Mouse (Mus musculus): Measurements from ENCODE around the gene Crybb2.

The Crybb2 gene

DNA sequence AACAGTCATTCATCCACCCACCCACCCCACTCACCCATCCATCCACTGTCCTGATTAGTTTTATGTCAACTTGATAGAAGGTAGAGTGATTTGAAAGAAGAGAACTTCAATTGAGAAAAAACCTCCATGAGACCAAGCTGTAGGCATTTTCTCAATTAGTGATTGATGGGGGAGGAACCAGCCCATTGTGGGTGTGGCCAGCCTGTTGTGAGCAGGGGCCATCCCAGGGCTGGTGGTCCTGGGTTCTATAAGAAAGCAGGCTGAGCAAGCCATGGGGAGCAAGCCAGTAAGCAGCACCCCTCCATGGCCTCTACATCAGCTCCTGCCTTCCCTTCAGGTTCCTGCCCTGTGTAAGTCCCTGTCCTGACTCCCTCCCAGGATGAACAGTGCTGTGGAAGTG is at the start of gene Crybb2:
Gene Crybb2, minus strand, starts transcription at position 101 of the 400 bp plus-strand sequence.
- DNase-seq, result no peak

GRCm38 (mm10) chr5:113119291-113119690 is 49.4 kb upstream of the Crybb2 start:
- DNase-seq, result no peak

- peak; percentile 25 to 35 for DNase-seq
These were observed 48.8 kb upstream of the Crybb2 start for GRCm38 (mm10) chr5:113118695-113119094.

DNA sequence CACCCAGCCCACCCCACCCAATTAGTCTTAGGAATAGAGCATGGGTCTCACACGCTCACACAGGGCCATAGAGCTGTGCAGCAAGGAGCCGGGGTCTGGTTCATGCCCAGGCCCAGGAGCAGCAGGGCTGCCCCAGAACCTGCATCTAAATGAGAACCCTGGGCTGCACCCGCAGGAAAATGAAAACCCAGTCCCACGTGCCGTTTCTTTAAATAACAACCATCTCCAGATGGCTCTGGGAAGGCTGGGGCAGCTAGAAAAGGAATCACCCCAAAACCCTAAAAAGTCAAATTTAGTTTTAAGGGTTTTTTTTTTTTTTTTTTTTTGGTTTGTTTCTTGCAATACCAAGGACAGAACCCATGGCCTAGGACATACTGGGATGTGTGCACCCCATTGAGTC is 47.4 kb upstream of the Crybb2 start:
- DNase-seq, result no peak

GRCm38 (mm10) chr5:113115896-113116295 is 46.0 kb upstream of the Crybb2 start:
- no peak for DNase-seq

DNA sequence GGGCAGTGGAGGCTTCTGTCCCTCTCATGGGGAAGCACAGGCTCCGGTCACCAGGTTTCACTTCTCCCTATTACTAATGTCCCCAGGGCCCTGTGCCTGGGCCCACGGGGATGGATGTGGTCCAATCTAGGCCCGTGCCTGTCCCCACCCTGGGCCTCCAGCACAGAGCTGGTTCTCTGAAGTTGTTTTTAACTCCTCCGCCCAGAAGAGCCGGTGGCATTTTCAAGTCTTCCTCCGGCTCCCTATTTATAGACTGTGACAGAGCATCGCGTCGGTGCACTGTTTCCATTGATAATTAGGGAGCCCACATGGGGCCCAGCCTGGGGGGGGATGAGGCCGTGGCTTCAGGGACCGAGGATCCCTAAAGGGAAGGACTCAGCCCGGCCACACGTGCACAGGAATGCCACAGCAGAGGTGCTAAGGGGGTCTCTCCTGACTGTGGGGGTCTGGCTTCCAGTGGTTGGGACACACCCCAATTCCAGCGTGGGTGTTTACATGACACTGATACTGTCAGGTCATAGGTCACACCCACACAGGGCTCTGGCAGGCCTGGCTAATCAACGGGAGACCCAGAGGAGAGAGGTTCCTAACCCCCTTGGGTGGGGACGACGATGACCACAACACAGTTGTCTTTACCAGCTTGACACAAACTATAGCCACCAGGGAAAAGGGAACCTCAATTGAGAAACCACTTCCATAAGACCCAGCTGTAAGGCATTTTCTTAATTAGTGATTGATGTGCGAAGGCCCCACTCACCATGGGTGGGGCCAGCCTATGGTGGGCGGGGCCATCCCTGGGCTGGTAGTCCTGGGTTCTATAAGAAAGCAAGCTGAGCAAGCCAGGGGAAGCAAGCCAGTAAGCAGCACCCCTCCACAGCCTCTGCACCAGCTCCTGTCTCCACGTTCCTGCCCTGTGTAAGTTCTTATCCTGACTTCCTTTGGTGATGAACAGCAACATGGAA is 44.6 kb upstream of the Crybb2 start:
- DNase-seq, result peak; percentile 40 to 46

DNA sequence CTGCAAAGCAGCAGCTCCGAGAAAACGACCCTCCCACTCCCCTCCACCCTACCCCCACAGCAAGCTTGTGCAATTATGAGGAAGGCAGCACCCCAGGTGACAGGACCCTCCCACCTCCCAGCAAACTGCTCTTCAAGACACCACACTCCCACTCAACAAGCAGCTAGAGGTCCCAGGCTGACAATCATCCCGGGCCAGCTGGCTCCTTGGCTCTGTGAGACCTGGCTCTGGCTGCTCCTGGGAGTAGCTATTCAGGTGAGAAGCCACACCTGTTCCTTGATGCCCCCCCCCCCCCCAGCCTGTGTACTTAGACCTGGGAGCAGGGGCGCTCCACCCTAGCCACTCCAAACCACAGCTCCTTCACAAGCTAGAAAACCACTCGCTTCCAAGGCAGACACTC is 43.2 kb upstream of the Crybb2 start:
- DNase-seq, result no peak

DNA sequence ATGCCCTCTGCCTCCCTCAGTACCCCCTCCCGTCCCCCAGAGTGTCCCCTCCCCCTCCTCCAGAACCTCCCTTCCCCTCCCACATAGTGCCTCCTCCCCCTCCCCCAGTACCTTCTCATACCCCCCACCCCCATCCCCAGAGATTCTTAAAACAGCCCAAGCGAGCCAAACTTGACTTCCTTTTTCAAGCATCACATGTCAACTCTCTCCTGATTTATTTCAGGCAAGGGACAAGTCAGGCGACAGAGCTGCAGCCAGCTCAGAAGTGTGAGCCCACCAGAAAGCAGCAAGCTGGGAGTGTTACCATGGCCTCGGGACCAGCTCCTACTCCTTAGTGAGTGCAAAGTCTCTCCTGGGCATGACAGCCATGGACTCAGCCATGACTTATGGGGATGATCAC is 41.4 kb upstream of the Crybb2 start:
- DNase-seq, result no peak

DNA sequence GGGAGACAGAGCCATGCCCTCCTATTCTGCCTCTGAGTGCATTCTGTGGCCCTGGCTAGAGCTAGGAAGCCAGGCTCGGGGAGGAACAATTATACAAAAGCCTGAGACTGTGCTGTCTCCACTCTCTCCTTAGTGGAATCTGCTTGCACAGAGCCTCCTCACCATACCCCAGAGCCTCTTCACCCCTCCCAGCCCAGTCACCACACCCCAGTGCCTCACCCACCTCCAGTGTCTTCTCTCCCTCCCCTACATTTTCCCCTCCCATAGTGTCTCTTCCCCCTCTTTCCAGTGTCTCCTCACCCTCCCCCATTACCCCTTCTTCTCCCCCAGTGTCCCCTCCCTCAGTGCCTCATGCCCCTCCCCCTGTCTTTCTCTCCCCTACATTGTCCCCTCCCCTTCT is 41.0 kb upstream of the Crybb2 start:
- no peak for DNase-seq

DNA sequence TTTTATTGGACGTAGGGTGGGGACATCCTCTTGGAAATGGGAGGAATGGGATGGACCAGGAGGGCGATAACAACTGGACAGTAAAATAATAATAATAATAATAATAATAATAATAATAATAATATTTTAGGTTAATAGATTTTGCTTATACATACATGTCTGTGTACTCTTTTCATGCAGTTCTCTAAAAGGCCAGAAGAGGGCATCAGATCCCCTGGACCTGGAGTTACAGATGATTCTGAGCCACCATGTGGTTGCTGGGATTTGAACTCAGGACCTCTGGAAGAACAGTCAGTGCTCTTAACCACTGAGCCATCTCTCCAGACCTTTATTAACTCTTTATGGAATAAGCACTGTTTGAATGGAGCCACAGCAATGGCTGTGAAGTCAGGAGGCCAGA is 39.7 kb upstream of the Crybb2 start:
- peak; percentile 38 to 51 for DNase-seq

DNA sequence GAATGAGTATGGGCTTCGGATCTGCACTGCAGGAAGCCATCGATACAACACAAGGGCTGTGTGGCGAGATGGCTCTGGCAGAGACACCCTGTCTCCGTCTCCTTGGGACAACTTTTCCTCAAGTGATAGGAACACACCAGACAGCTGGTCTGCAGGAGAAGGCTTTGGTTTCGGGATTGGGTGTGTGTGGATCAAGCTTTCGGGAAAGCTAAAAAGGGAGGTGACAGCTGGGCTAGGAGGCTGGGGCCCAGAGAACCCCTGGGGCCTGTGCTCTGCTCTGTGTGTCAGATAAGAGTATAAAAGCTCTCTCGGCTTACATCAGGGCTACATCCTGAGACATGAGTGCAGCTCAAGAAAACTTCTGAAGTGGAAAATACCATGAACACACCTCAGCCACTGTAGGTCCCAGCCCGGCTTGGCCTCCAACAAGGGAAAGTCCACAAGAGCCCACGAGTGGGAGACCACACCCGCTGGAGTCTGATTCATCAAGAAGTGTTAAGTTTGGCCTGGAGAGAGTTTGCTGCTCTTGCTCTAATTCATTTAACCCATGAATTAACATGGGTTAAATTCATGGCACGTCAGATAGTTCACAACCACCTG is 38.3 kb upstream of the Crybb2 start:
- no peak for DNase-seq

- no peak for DNase-seq
These were observed 37.8 kb upstream of the Crybb2 start for GRCm38 (mm10) chr5:113107709-113108108.

GRCm38 (mm10) chr5:113106594-113106993 is 36.7 kb upstream of the Crybb2 start:
- DNase-seq, result no peak

DNA sequence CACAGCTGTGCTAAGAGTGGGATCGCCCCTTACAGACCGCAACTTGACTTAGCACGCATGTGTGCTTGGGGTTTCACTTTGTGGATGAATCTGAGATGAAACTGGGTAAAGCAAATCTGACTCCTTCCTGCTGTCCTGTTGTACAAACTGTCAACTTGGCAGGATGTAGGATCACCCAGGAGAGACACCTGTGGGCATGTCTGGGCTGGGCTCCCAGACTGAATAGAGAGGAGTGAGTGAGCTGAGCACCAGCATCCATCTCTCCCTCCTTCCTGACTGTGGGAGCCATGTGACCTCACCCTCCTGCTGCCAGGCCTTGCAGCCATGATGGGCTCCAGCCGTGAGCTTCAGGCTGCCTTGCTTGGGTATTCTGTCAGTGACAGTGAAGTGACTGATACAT is 35.6 kb upstream of the Crybb2 start:
- DNase-seq, result no peak

- no peak for DNase-seq
These were observed 35.1 kb upstream of the Crybb2 start for GRCm38 (mm10) chr5:113105035-113105434.

DNA sequence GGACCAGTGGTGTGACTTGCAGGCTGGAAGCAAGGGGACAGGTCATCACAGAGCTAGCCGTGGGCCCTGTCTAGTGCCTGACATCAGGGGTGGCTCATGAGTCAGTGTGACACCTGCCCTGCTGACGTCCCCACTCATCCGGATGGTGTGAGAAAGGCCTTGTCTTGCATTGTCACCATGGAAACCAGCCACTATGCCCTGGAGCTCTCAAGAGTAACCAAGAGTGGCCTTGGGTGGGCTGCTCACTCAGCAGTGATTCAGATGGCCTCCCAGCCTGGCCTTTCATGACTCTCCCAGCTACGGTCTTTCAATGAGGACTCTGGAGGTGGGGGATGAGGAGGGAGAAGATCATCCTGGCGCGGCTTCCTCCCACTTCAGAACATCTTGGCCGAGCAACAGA is 32.5 kb upstream of the Crybb2 start:
- no peak for DNase-seq

DNA sequence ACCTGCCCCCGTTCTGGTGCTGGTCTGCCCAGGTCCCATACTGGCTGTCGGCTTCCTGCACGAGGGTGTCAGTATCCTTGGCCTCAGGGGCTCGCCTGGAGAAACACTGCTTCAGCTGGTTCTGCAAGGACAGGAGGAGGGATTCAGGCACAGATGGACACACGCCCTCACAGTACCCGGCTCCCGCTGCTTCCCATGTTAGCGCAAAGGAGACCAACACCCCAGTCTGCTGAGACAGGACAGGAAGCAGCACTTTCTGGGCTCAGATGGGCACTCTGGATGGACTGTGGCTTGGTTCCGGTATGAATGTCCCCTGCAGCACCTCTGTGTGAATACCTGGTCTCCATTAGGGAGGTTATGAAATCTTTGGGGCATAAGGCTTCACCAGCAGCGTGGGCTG is 31.5 kb upstream of the Crybb2 start:
- no peak for DNase-seq

DNA sequence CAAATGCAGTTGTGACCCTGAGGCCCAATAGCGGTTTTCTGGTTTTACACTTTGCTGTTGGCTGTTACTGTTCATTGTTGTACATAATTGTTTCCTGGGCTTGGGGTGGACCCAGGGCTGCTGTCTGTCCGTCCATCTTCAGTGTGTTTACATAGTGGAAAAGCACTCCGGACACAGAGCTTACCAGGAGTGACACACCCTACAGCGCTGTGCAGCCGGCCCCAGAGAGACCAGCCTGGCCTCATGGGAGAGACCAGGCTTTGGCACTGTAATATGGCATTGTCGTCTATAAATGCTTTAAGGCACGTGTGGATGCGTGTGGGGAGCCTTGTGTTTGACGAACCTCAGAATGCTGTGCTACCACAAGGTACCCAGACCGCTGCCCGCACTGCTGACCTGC is 30.5 kb upstream of the Crybb2 start:
- DNase-seq, result no peak

GRCm38 (mm10) chr5:113099546-113099945 is 29.6 kb upstream of the Crybb2 start:
- DNase-seq, result peak; percentile 88 to 90

GRCm38 (mm10) chr5:113097551-113097950 is 27.6 kb upstream of the Crybb2 start:
- DNase-seq, result no peak

DNA sequence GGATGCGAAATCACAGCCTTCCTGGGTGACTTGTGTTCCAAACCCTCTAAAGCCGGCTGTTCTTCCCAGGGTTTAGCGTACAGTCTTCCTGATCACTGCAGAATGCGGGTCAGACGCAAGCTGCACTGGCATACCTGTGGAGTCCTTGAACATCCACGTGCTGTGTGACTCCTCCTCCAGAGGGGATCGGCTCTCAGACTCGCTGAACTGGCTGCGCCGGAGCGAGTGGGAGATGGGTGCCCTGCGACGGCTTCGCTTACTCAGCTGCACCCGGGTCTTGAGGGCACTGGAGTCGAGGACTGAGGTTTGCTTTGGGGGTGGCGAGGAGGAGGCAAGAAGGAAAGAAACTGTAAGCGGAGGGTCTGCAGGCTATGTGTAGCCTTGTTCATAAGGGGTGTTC is 25.5 kb upstream of the Crybb2 start:
- no peak for DNase-seq

DNA sequence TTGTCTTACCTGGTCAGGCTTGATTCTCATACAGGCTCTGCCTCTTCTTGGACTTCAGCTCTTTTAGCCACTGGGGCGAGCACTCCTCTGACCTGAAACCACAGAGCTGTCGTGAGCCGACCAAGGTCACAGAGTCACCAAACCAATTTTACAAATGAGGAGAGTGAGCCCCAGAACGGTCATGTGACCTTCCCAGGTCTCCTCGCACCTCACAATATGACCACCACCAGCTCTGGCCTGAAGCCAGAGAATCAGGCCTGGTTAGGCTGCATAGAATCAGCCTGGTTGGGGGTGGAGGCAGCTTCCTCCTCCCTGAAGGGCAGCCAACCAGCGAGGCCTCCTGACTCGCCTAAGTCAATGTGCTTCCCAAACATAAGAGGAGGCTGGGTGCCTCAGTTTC is 22.5 kb upstream of the Crybb2 start:
- no peak for DNase-seq

DNA sequence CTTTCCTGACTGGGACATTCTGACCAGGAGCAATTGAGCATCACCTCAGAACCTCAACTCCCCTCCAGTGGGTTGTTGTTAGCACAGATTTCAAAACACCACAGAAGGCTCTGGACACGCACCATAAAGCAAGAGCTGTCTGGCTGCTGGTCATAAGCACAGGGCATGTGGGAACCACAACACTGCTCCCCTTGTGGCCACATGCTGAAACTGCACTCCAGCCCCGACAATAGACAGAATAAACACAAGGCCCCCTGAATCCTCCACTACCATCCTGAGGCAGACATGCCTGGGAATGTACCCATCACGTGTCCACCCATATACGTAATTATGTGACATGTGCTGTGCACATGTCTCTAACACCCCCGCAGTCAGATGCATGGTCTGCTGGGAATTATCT is 21.2 kb upstream of the Crybb2 start:
- DNase-seq, result peak; percentile 27 to 43

GRCm38 (mm10) chr5:113090750-113091149 is 20.8 kb upstream of the Crybb2 start:
- no peak for DNase-seq
